Mouse (Mus musculus): ENCODE results near the gene Gm11127.
"Not testable (repeated sequence)": the region's sequence is repeated elsewhere in the genome, so short reads cannot be mapped to it uniquely, and the experiment has no call there.

Gene Gm11127

DNA sequence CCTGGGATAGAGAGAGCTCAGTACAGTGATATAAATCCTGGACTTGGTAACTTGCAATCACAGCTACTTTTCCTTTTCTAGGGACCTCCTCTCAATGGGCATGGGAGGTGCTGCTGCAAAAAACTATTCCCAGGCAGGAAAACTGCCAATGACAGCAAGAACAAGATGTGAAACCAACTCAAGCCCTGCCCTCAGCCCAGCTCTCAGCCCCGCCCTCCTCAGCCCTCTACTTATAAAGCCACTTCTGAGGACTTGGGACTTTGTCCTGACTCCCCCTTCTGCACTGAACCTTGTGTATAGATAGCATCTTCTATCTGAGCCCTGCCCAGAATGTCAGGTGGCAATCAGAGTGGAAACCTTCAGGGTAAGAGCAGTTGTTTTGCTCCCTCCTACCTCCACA is at the start of gene Gm11127:
TSS of gene Gm11127 (minus strand) at position 10 of the 400 bp plus-strand sequence.
- not testable (repeated sequence) for DNase-seq (ENCODE audit: low spot score)

- DNase-seq (ENCODE audit: low spot score) = not testable (repeated sequence)
Measured at GRCm38 (mm10) chr17:36102091-36102490, 43.9 kb upstream of the Gm11127 start.

- DNase-seq (ENCODE audit: low spot score) = not testable (repeated sequence)
Measured at GRCm38 (mm10) chr17:36099603-36100002, 41.4 kb upstream of the Gm11127 start.

GRCm38 (mm10) chr17:36093936-36094335 is 35.8 kb upstream of the Gm11127 start:
- no peak for DNase-seq (ENCODE audit: low spot score)

GRCm38 (mm10) chr17:36092520-36092919 is 34.3 kb upstream of the Gm11127 start:
- not testable (repeated sequence) for DNase-seq (ENCODE audit: low spot score)

DNA sequence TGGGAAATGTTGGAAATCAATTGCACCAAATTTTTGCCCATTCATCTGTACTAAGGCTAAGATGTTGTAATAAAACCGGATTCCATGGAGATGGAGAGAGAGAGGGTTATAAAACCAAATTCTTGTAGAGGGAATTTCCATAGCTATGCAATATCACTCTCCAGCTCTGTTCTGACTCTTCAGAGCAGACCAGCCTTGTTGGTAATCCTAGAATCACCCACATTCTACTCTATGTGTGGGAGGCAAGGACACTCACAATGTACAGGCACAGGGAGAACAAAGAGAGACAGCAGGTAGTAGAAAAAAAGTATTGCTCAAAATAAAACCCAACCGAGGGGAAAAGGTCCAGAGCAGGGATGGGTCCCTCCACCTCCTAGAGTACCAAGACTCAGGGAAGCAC is 33.8 kb upstream of the Gm11127 start:
- DNase-seq (ENCODE audit: low spot score) = not testable (repeated sequence)

DNA sequence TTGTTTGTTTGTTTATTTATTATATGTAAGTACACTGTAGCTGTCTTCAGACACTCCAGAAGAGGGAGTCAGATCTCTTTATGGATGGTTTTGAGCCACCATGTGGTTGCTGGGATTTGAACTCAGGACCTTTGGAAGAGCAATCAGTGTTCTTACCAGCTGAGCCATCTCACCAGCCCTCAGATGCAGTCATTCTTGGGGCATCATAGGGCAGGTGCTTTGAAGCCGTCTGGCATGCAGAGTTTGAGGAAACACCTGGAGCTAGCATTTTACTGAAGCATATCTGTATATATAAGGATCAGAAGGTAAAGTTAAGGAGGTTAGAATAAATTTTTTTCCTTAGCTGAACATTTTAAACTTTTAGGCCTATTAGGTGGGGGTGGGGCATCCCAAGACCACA is 27.8 kb upstream of the Gm11127 start:
- not testable (repeated sequence) for DNase-seq (ENCODE audit: low spot score)

- DNase-seq (ENCODE audit: low spot score) = no peak
Measured at GRCm38 (mm10) chr17:36083870-36084451, 25.8 kb upstream of the Gm11127 start.

GRCm38 (mm10) chr17:36083266-36083869 is 25.2 kb upstream of the Gm11127 start:
- no peak for DNase-seq (ENCODE audit: low spot score)

DNA sequence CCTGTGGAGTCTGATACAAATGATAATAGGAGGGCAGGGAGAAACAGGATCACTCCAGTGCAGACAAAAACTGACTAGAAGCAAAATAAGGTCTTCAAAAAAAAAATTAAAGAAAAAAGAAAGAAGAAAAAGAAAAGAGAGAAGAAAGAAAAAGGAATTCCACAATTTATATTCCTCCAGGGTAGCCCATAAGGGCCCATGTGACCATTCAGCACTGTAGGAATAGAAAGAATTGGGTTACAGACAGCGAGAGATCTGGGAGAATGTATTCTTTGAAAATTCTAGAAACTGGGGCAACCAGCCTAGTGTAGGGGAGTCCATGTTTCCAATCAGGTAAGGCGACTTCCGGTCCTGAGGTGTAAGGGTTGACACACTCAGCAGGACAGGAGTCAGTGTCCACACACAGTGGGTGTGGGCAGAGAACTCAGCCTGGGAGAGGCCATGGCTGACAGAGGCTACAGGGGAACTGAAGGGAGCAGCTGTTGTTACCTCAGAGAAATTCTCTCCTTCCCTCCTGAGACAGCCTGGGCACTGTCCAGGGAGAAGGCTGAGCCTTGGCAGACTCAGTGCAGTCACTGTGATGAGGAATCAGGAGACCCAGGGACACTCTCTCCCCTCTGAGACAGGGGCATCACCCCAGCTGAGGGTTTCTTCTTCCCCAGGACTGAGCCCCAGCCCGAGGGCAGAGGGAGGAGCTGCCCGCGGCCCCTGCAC is 24.5 kb upstream of the Gm11127 start:
- DNase-seq (ENCODE audit: low spot score) = not testable (repeated sequence)

- DNase-seq (ENCODE audit: low spot score) = not testable (repeated sequence)
Measured at GRCm38 (mm10) chr17:36081901-36082300, 23.7 kb upstream of the Gm11127 start.

DNA sequence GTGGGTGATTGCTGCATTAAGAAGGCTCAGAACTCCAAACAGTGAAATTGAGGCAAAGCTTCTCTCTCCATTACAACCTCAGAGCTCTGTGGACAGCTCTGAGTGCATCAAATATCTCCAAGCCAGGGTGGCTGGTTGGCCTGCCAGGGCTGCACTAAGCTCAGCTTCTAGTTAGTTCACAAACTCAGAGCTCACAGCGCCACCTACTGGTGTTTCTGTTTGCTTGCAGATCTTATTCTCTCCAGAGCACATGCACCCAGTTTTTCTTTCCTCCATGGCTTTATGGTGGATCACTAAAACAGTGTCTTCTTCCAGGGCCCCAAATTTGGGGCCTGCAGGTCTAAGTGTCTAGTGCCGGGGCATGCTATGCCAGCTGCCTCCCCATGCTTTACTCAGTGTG is 2.7 kb upstream of the Gm11127 start:
- peak; percentile 75 for DNase-seq (ENCODE audit: low spot score)

DNA sequence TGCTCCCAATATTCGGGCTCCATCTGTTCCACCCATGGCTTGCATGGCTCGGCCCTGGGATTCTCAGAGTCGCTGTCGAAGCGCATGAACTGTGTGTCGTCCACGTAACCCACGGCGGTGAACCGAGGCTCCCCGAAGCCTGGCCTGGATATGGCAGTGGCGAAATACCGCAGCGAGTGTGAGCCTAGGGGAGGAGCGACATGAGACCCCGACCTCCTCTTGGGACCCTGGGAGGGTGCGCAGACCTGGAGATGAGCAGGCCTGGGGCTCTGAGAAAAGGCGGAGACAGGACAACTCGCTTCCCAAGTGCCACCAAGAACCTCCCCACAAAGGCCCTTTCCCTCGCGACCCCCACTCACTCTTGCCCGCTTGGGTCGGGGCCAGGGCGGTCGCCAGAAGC is 244 bp downstream of the Gm11127 start:
- not testable (repeated sequence) for DNase-seq (ENCODE audit: low spot score)

- no peak for DNase-seq (ENCODE audit: low spot score)
Measured at GRCm38 (mm10) chr17:36043286-36043685, 14.9 kb downstream of the Gm11127 start.

- DNase-seq (ENCODE audit: low spot score) = peak; percentile 69
Measured at GRCm38 (mm10) chr17:36042610-36043169, 15.5 kb downstream of the Gm11127 start, which contains the start of the genes H2-T22 and Gm6034. Gene H2-T22, minus strand, starts transcription at chr17:36042747. Gene Gm6034, plus strand, starts transcription at chr17:36042961.

GRCm38 (mm10) chr17:36042055-36042454 is 16.1 kb downstream of the Gm11127 start:
- not testable (repeated sequence) for DNase-seq (ENCODE audit: low spot score)

DNA sequence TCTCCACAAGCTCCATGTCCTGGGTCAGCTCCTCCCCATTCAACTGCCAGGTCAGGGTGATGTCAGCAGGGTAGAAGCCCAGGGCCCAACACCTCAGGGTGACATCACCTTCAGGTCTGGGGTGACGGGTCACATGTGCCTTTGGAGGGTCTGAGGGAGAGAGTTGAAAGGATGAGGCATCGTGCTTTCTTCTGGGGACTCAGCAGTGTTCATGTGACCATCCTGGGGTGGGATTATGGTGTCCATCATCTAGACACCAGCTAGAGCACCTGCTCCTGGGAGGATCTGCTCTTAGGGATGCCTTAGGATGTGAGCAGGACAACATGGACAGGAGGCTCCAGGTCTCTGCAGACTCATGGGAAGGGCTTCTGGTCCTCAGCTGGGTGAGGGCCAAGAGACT is 17.6 kb downstream of the Gm11127 start:
- not testable (repeated sequence) for DNase-seq (ENCODE audit: low spot score)

DNA sequence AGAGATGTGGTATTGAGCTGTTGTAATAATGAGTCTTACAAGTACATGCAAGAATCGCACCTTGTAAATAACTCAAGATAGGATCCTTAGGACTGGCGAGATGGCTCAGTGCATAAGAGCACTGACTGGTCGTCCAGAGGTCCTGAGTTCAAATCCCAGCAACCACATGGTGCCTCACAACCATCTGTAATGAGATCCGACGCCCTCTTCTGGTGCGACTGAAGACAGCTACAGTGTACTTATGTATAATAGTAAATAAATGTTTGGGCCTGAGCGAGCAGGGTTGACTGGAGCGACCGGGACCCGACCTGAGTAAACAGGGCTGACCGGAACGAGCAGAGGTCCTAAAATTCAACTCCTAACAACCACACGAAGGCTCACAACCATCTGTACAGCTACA is 22.0 kb downstream of the Gm11127 start:
- not testable (repeated sequence) for DNase-seq (ENCODE audit: low spot score)

- DNase-seq (ENCODE audit: low spot score) = not testable (repeated sequence)
Measured at GRCm38 (mm10) chr17:36035010-36035638, 23.0 kb downstream of the Gm11127 start.

- not testable (repeated sequence) for DNase-seq (ENCODE audit: low spot score)
Measured at GRCm38 (mm10) chr17:36034524-36034923, 23.6 kb downstream of the Gm11127 start.

GRCm38 (mm10) chr17:36032351-36032875 is 25.8 kb downstream of the Gm11127 start, which contains the start of gene H2-T23:
Gene H2-T23, minus strand, starts transcription at chr17:36032855.
- DNase-seq (ENCODE audit: low spot score) = peak; percentile 30
